Mouse (Mus musculus) lung, postnatal 0 days (tissue): ENCODE data around the gene Gm20708.

Experiments
- CTCF ChIP-seq: IDR thresholded peaks from 2 replicates; pipeline ENCODE4 v1.5.1; 2016; ENCODE audit warnings: antibody characterized with exemption, mild to moderate bottlenecking
- EP300 ChIP-seq: IDR thresholded peaks from 2 replicates; pipeline ENCODE4 v1.6.1; 2016; ENCODE audit warnings: antibody characterized with exemption, mild to moderate bottlenecking, control low read depth

- TF ChIP-seq CTCF (no peak), EP300 (no peak)
These were observed 9.6 kb downstream of the Gm20708 start for GRCm38 (mm10) chr11:117819095-117819494.
